23 mouse cellular contexts compared by ENCODE assay signal in the genomic region with DNA sequence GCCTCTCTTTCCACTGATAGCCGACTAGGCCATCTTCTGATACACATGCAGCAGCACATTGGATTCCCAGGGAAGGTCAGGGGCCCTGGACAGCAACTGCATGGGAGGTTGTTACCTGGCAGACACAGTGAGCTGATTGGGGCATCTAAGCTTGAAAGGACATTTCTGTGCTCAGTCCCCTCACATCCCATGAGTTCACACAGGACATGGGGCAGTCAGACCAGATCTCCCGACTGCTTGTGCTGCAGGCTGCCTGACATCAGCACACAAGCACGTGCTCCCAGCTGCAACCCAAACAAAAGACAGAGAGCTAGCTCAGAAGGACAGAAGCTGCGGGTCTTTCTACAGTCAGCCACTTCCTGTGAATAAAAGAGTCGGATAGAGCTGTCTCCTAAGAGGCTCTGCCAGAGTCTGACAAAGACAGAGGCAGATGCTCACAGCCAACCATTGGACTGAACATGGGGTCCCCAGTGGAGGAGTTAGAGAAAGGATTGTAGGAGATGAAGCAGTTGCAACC. TPM values are rescaled to one million over a fixed set of nuclear protein-coding genes. Genes with fewer than 3 reads are reported as not detected.
DNase-seq lines count a peak whose midpoint lies in the region; ATAC-seq lines count a peak whose summit lies in the region.
"Had no signal": no experiment of that assay in that cellular context is flagged by ENCODE, and none has a peak within 500 bp of the region (broad histone marks: within the 10 kb centered on the region; RNA-seq: fewer than 3 reads in every experiment).

No protein-coding gene starts in this region.

- intact Hi-C loops in heart, postnatal 25 days (cut with DNase I): no loop called here

- DNase-seq in heart, postnatal 25 days (ENCODE audit: low spot score): no peak
- no peak for DNase-seq in midbrain, embryonic 11.5 days (ENCODE audit: low spot score, missing footprints)
- DNase-seq in midbrain, embryonic 14.5 days: no peak
- DNase-seq in T-cell, adult 2 months (ENCODE audit: low spot score): peak; percentile 22
- peak; percentile 29 for DNase-seq in thymus, postnatal 14 days
- DNase-seq in Muller cell, postnatal 12 days (ENCODE audit: inconsistent ontology term): no peak
- DNase-seq: adrenal gland, adult 8-10 months; cerebellum, postnatal 10 days; forebrain, postnatal 0 days; gastrocnemius, adult 2 months; heart, postnatal 4 days; kidney, postnatal 4 days; layer of hippocampus, adult 9-11 months; lung, adult 2 months; right cerebral cortex, postnatal 14 days; spleen, adult 18-20 months had no signal

- WGBS in heart, embryonic 14.5 days: 35% methylated on average over 5 of the region's 5 CpGs
- WGBS in midbrain, embryonic 11.5 days: 52% methylated on average over 5 of the region's 5 CpGs
- 48% methylated on average over 5 of the region's 5 CpGs for WGBS in midbrain, embryonic 14.5 days

- H3K27ac ChIP-seq in heart, embryonic 14.5 days (replicated peaks in 1 of 2; ENCODE audit: control insufficient read depth in 1 of 2, insufficient read depth in 1 of 2, low read depth in 2 of 2, low read length in 2 of 2): no peak overlapping the region
- no peak overlapping the region for H3K27ac ChIP-seq in midbrain, embryonic 11.5 days (ENCODE audit: low read depth, low read length)
- no peak overlapping the region for H3K27ac ChIP-seq in midbrain, embryonic 14.5 days (replicated peaks; ENCODE audit: low read depth, low read length)
- H3K27ac ChIP-seq: gastrocnemius, adult 2 months; kidney, embryonic 15.5 days; limb, embryonic 10.5 days; neural tube, embryonic 15.5 days had no signal

- peaks cover 4% of the 10 kb centered on the region for H3K9me3 ChIP-seq in heart, embryonic 14.5 days (ENCODE audit: control insufficient read depth, low read length)
- H3K9me3 ChIP-seq in midbrain, embryonic 11.5 days (ENCODE audit: control insufficient read depth, low read length): no peaks in the 10 kb centered on the region
- H3K9me3 ChIP-seq in midbrain, embryonic 14.5 days (ENCODE audit: control insufficient read depth, low read length): peaks cover 15% of the 10 kb centered on the region
- H3K9me3 ChIP-seq: limb, embryonic 10.5 days had no signal

- no peak overlapping the region for H3K4me3 ChIP-seq in heart, embryonic 14.5 days (ENCODE audit: control insufficient read depth in 1 of 2, insufficient read depth in 1 of 2, low read depth in 1 of 2, low read length in 2 of 2)
- no peak overlapping the region for H3K4me3 ChIP-seq in midbrain, embryonic 11.5 days (ENCODE audit: low read depth, low read length)
- no peak overlapping the region for H3K4me3 ChIP-seq in midbrain, embryonic 14.5 days (replicated peaks; ENCODE audit: low read depth, low read length)
- H3K4me3 ChIP-seq: gastrocnemius, adult 2 months; kidney, embryonic 15.5 days; limb, embryonic 10.5 days; myocyte; neural tube, embryonic 15.5 days had no signal

- H3K4me2 ChIP-seq in heart, embryonic 14.5 days (ENCODE audit: low read length): no peak overlapping the region
- no peak overlapping the region for H3K4me2 ChIP-seq in midbrain, embryonic 11.5 days
- no peak overlapping the region for H3K4me2 ChIP-seq in midbrain, embryonic 14.5 days (ENCODE audit: low read length)
- H3K4me2 ChIP-seq: heart, embryonic 11.5 days; kidney, embryonic 15.5 days; neural tube, embryonic 15.5 days had no signal

- H3K9ac ChIP-seq in heart, embryonic 14.5 days (ENCODE audit: low read length): no peak overlapping the region
- no peak overlapping the region for H3K9ac ChIP-seq in midbrain, embryonic 11.5 days (ENCODE audit: low read length)
- no peak overlapping the region for H3K9ac ChIP-seq in midbrain, embryonic 14.5 days (replicated peaks; ENCODE audit: low read length)
- H3K9ac ChIP-seq: forebrain, postnatal 0 days; kidney, embryonic 15.5 days; neural tube, embryonic 15.5 days had no signal

- no peaks in the 10 kb centered on the region for H3K27me3 ChIP-seq in heart, embryonic 14.5 days (ENCODE audit: control insufficient read depth, insufficient read depth, low read length)
- H3K27me3 ChIP-seq in midbrain, embryonic 11.5 days (ENCODE audit: control insufficient read depth, insufficient read depth, low read length): no peaks in the 10 kb centered on the region
- no peaks in the 10 kb centered on the region for H3K27me3 ChIP-seq in midbrain, embryonic 14.5 days (ENCODE audit: control insufficient read depth, insufficient read depth, low read length)
- H3K27me3 ChIP-seq: kidney, embryonic 15.5 days; neural tube, embryonic 15.5 days had no signal

- peaks cover 0 to 5% of the 10 kb centered on the region in 2 experiments; a peak in 1 of 4 replicates for H3K4me1 ChIP-seq in heart, embryonic 14.5 days (ENCODE audit: control insufficient read depth in 2 of 2, insufficient read depth in 2 of 2, low read length in 2 of 2)
- no peaks in the 10 kb centered on the region; the same call in 1 of the 2 replicates for H3K4me1 ChIP-seq in midbrain, embryonic 11.5 days (ENCODE audit: control insufficient read depth, insufficient read depth, low read length)
- H3K4me1 ChIP-seq in midbrain, embryonic 14.5 days (ENCODE audit: control insufficient read depth, insufficient read depth, low read length): no peaks in the 10 kb centered on the region

- no peaks in the 10 kb centered on the region for H3K36me3 ChIP-seq in heart, embryonic 14.5 days (ENCODE audit: control insufficient read depth, insufficient read depth, low read length)
- no peaks in the 10 kb centered on the region for H3K36me3 ChIP-seq in midbrain, embryonic 11.5 days (ENCODE audit: control insufficient read depth, insufficient read depth, low read length)
- no peaks in the 10 kb centered on the region for H3K36me3 ChIP-seq in midbrain, embryonic 14.5 days (ENCODE audit: control insufficient read depth, insufficient read depth, low read length)
- H3K36me3 ChIP-seq: kidney, embryonic 15.5 days; limb, embryonic 10.5 days; neural tube, embryonic 15.5 days had no signal

- ATAC-seq in heart, embryonic 14.5 days (ENCODE audit: insufficient number of reproducible peaks, insufficient read depth, low FRiP score, low read depth): peak; percentile 36; the same call in 1 of the 2 replicates
- 0 out of 2 replicates have a peak, but pooled peaks have one; percentile 14 for ATAC-seq in midbrain, embryonic 11.5 days (ENCODE audit: low FRiP score)
- ATAC-seq in midbrain, embryonic 14.5 days (ENCODE audit: low FRiP score, low TSS enrichment): no peak
- ATAC-seq: forebrain, postnatal 0 days; intestine, embryonic 16.5 days had no signal

RNA-seq across cellular contexts. Expression of a gene that starts 3.7 kb away (rescaled TPM):
- 10.2 and 10.3 TPM in 2 replicates for polyA plus RNA-seq in heart, embryonic 14.5 days (2014; fragmentation: Nextera tagmentation; extraction: Ambion mirVana)
- total RNA-seq in heart, postnatal 25 days (2021): 1 to 10 TPM; 1.9 to 2.7 TPM
- 8.9 and 9.2 TPM in 2 replicates for polyA plus RNA-seq in midbrain, embryonic 11.5 days (2014; fragmentation: Nextera tagmentation; extraction: Ambion mirVana)
- 4.5 and 4.8 TPM in 2 replicates for polyA plus RNA-seq in midbrain, embryonic 14.5 days (2014; fragmentation: Nextera tagmentation; extraction: Ambion mirVana)

RNA-seq across cellular contexts. Expression of a gene that starts 34.9 kb away (rescaled TPM):
- 3.9 and 4.4 TPM in 2 replicates for polyA plus RNA-seq in heart, embryonic 14.5 days (2014; fragmentation: Nextera tagmentation; extraction: Ambion mirVana)
- 10 to 100 TPM; 11.4 to 11.8 TPM for total RNA-seq in heart, postnatal 25 days (2021)
- polyA plus RNA-seq in midbrain, embryonic 11.5 days (2014; fragmentation: Nextera tagmentation; extraction: Ambion mirVana): 5.6 and 7.4 TPM in 2 replicates
- polyA plus RNA-seq in midbrain, embryonic 14.5 days (2014; fragmentation: Nextera tagmentation; extraction: Ambion mirVana): 8.7 and 10.9 TPM in 2 replicates

RNA-seq across cellular contexts. Expression of a gene that starts 55.3 kb away (rescaled TPM):
- 18.9 and 23.0 TPM in 2 replicates for polyA plus RNA-seq in heart, embryonic 14.5 days (2014; fragmentation: Nextera tagmentation; extraction: Ambion mirVana)
- total RNA-seq in heart, postnatal 25 days (2021): 1 to 10 TPM; 6.9 to 8.0 TPM
- 34.6 and 39.2 TPM in 2 replicates for polyA plus RNA-seq in midbrain, embryonic 11.5 days (2014; fragmentation: Nextera tagmentation; extraction: Ambion mirVana)
- polyA plus RNA-seq in midbrain, embryonic 14.5 days (2014; fragmentation: Nextera tagmentation; extraction: Ambion mirVana): 25.4 and 37.2 TPM in 2 replicates

RNA-seq across cellular contexts. Expression of a gene that starts 55.5 kb away (rescaled TPM):
- polyA plus RNA-seq in heart, embryonic 14.5 days (2014; fragmentation: Nextera tagmentation; extraction: Ambion mirVana): 8.8 and 9.2 TPM in 2 replicates
- 10 to 100 TPM; 23.8 to 26.4 TPM for total RNA-seq in heart, postnatal 25 days (2021)
- 15.2 and 15.7 TPM in 2 replicates for polyA plus RNA-seq in midbrain, embryonic 11.5 days (2014; fragmentation: Nextera tagmentation; extraction: Ambion mirVana)
- polyA plus RNA-seq in midbrain, embryonic 14.5 days (2014; fragmentation: Nextera tagmentation; extraction: Ambion mirVana): 4.9 and 8.7 TPM in 2 replicates

Comparison
In these comparisons a context has a peak if more than half of its experiments do, and no peak if none do; other contexts are left out.
1. DNase-seq: peak in T-cell, adult 2 months (single experiment) and thymus, postnatal 14 days (single experiment); none in heart, postnatal 25 days (single experiment), midbrain, embryonic 11.5 days (single experiment), midbrain, embryonic 14.5 days (single experiment) and Muller cell, postnatal 12 days (single experiment).